Mouse (Mus musculus) bone marrow macrophage, adult 2 months (primary cell): ENCODE measurements around the gene Zfp787.

Source experiments
- CTCF ChIP-seq: IDR thresholded peaks from 2 replicates; pipeline ENCODE4 v1.5.1; 2012; ENCODE audit warnings: low read depth, mild to moderate bottlenecking, low read length, moderate library complexity
- POLR2A ChIP-seq: IDR thresholded peaks from 2 replicates; pipeline ENCODE4 v1.6.1; 2012; ENCODE audit warnings: mild to moderate bottlenecking, low read depth, low read length, borderline replicate concordance

- peak; percentile 94 for TF ChIP-seq CTCF
- TF ChIP-seq POLR2A = no peak
Observed at GRCm38 (mm10) chr7:6194129-6194528, 38.3 kb upstream of the Zfp787 start.
